Mouse (Mus musculus): Measurements from ENCODE around the gene Calhm3. TPM values are rescaled to one million over a fixed set of nuclear protein-coding genes. Genes with fewer than 3 reads are reported as not detected.

The Calhm3 gene
- polyA plus RNA-seq, 1 experiment from 2014 or later: not detected

DNA sequence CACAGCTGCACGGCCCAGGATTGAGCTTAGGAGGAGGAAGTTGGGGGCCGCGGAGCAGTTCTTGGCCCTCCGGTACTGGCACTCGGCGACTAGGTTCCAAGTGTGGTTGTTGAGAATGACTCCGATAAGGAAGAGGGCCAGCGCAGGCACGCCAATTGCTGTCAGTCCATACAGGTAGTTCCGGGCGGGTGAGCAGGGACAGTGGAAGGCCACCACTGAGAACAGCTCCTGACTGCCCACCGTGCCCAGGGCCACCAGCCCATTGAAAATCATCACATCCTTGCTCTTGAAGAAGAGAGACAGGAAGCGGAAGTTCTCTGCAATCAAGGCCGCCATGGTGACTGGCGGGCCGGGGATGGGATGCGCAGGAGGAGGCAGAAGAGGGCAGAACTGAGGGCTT lies 22.0 kb downstream of the Calhm3 start:
- H3K27me3 ChIP-seq (ENCODE audit: insufficient read depth, low read length): 0 out of 2 replicates have a peak, but pooled peaks cover 8% of the 10 kb centered on the region
- no peak overlapping the region for H3K9ac ChIP-seq (replicated peaks)
- H3K9me3 ChIP-seq (ENCODE audit: low read length): no peaks in the 10 kb centered on the region
- TF ChIP-seq CTCF (IDR thresholded peaks at IDR 0.05; ENCODE audit: low read depth): no peak
- no peak for TF ChIP-seq EP300 (IDR thresholded peaks at IDR 0.05; ENCODE audit: low read depth)
- no peak overlapping the region for H3K27ac ChIP-seq (ENCODE audit: low read depth)
- H3K4me1 ChIP-seq (ENCODE audit: insufficient read depth): peaks cover 8% of the 10 kb centered on the region; the same call in 1 of the 2 replicates
- no peak overlapping the region for H3K4me3 ChIP-seq (ENCODE audit: low read depth, low read length)
- DNase-seq: no peak
- H3K36me3 ChIP-seq (replicated peaks; ENCODE audit: insufficient read depth, low read length): peaks cover 13% of the 10 kb centered on the region
- ATAC-seq: no peak
- 82% methylated on average over 17 of the region's 17 CpGs for WGBS (ENCODE audit: insufficient replicate concordance)
- H3K4me2 ChIP-seq (ENCODE audit: low read depth, low read length): no peak overlapping the region

DNA sequence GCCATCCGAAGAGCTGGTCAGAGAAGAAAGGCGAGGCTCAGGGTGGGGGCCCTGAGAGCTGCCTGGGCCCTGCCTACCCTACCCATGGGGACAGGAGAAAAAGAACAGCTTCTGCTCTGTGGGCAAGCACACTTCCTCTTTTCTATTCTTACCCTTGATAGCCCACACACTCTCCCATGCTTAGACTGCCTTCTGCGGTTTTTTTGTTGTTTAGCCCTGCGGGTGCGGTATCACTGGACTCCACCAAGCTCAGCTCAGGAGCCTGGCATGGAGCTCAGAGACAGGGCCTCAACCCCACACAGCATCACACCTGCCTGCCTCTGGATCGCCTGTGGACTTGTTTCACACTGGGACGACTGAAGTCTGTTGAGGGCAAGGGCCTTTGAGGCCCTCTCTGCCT lies 24.4 kb downstream of the Calhm3 start:
- peaks cover 36% of the 10 kb centered on the region for H3K36me3 ChIP-seq (replicated peaks; ENCODE audit: insufficient read depth, low read length)
- 42% methylated on average over 7 of the region's 7 CpGs for WGBS (ENCODE audit: insufficient replicate concordance)
- H3K4me3 ChIP-seq (ENCODE audit: low read depth, low read length): no peak overlapping the region
- H3K9me3 ChIP-seq (ENCODE audit: low read length): no peaks in the 10 kb centered on the region
- TF ChIP-seq CTCF (IDR thresholded peaks at IDR 0.05; ENCODE audit: low read depth): no peak
- TF ChIP-seq EP300 (IDR thresholded peaks at IDR 0.05; ENCODE audit: low read depth): no peak
- peaks cover 8% of the 10 kb centered on the region; the same call in 1 of the 2 replicates for H3K4me1 ChIP-seq (ENCODE audit: insufficient read depth)
- peak; percentile 44 for DNase-seq
- H3K4me2 ChIP-seq (ENCODE audit: low read depth, low read length): no peak overlapping the region
- peak; percentile 54 for ATAC-seq
- H3K9ac ChIP-seq (replicated peaks): no peak overlapping the region
- peak overlapping the region; percentile 41 for H3K27ac ChIP-seq (ENCODE audit: low read depth)
- no peaks in the 10 kb centered on the region for H3K27me3 ChIP-seq (ENCODE audit: insufficient read depth, low read length)

DNA sequence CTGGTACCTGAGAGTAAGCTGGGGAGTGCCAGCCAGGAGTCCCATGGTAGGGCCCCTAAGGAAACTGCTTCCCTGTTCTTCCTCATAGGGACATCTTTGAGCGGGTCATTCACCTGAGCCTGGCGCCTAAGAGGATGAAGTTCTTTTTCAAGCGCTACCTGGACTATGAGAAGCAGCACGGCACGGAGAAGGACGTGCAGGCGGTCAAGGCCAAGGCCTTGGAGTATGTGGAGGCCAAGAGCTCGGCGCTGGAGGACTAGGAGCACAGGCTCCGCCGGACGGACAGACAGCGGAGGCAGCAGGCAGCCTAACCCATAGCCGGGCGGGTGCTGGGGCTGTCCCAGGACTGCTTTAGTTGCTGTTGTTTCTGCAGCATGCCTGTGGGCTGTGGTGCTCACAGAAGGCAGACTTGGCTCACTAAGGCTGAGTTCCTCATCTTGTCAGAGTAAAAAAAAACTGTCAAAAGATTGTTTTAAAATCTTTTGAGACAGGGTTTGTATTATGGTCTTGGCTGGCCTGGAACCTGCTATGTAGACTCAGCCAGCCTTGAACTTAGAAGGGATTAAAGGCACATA lies 26.9 kb downstream of the Calhm3 start:
- DNase-seq (no peak), ATAC-seq (no peak)
- Histone ChIP-seq H3K4me1 (ENCODE audit: insufficient read depth) (no peaks in the 10 kb centered on the region), H3K9ac (replicated peaks) (no peak overlapping the region), H3K27me3 (ENCODE audit: insufficient read depth, low read length) (no peaks in the 10 kb centered on the region), H3K4me2 (ENCODE audit: low read depth, low read length) (no peak overlapping the region), H3K27ac (ENCODE audit: low read depth) (no peak overlapping the region), H3K36me3 (replicated peaks; ENCODE audit: insufficient read depth, low read length) (peaks cover 55% of the 10 kb centered on the region), H3K9me3 (ENCODE audit: low read length) (no peaks in the 10 kb centered on the region), H3K4me3 (ENCODE audit: low read depth, low read length) (no peak overlapping the region)
- TF ChIP-seq EP300 (IDR thresholded peaks at IDR 0.05; ENCODE audit: low read depth) (no peak), CTCF (IDR thresholded peaks at IDR 0.05; ENCODE audit: low read depth) (no peak)
- 90% methylated on average over 15 of the region's 15 CpGs for WGBS (ENCODE audit: insufficient replicate concordance)

DNA sequence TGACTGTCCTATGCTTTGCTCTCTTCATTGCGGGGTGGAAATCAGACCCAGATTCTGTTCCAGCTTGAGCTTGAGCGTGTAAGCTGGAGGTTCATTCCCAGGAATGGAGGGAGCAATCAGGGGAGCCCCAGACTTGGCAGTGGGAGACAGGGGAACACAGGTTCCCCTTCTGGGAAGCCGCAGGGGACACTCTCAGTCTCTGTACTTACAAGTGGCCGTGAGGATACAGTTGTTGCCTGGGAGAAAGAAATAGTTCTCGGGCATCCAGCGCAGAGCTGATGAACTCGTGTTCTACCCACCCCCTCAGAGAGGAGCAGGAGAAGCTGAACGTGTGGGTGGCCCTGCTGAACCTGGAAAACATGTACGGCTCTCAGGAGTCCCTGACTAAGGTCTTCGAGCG lies 28.7 kb downstream of the Calhm3 start:
- Histone ChIP-seq H3K36me3 (replicated peaks; ENCODE audit: insufficient read depth, low read length) (peaks cover 68% of the 10 kb centered on the region), H3K9me3 (ENCODE audit: low read length) (no peaks in the 10 kb centered on the region), H3K4me3 (ENCODE audit: low read depth, low read length) (no peak overlapping the region), H3K27me3 (ENCODE audit: insufficient read depth, low read length) (no peaks in the 10 kb centered on the region), H3K4me1 (ENCODE audit: insufficient read depth) (no peaks in the 10 kb centered on the region), H3K9ac (replicated peaks) (no peak overlapping the region), H3K27ac (ENCODE audit: low read depth) (no peak overlapping the region), H3K4me2 (ENCODE audit: low read depth, low read length) (no peak overlapping the region)
- ATAC-seq (no peak), DNase-seq (no peak)
- no peak for TF ChIP-seq CTCF (IDR thresholded peaks at IDR 0.05; ENCODE audit: low read depth)
- no peak for TF ChIP-seq EP300 (IDR thresholded peaks at IDR 0.05; ENCODE audit: low read depth)
- 81% methylated on average over 11 of the region's 11 CpGs for whole genome bisulfite sequencing (ENCODE audit: insufficient replicate concordance)

DNA sequence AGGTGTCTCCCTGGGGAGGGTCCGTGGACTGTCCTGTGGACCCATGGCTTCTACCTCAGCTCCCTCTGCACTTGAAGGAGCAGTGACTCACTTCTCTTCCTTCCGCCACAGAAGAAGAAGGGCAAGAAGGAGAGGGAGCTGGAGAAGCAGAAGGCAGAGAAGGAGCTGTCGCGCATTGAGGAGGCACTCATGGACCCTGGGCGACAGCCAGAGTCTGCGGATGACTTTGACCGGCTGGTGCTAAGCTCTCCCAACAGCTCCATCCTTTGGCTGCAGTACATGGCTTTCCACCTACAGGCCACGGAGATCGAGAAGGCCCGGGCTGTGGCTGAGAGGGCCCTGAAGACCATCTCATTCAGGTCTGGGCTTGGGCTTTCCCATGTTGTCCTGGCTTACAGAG lies 29.4 kb downstream of the Calhm3 start:
- Histone ChIP-seq H3K9ac (replicated peaks) (no peak overlapping the region), H3K36me3 (replicated peaks; ENCODE audit: insufficient read depth, low read length) (peaks cover 68% of the 10 kb centered on the region)

DNA sequence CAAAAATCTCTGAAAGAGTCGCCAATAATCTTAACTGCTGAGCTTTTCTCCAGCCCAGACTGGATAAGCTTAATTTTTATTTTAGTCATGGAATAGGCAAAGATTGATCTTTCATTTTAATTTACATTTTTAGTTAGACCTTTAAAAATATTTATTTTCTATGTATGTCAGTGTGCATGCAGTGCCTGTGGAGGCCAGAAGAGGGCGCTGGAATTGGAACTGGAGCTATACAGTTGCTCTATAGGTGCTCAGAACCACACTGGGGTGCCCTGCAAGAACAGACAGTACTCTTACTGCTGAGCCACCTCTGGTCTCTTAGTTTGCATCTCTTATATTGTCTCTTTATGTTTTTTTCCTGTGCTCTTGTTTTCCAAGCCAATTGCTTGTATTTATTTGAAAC lies 34.8 kb downstream of the Calhm3 start:
- TF ChIP-seq CTCF (IDR thresholded peaks at IDR 0.05; ENCODE audit: low read depth) (peak; percentile 78), EP300 (IDR thresholded peaks at IDR 0.05; ENCODE audit: low read depth) (no peak)

More for the DNA sequence above, 29.4 kb downstream of the Calhm3 start:
- 89% methylated on average over 10 of the region's 10 CpGs for WGBS (ENCODE audit: insufficient replicate concordance)
- no peak overlapping the region for H3K27ac ChIP-seq (ENCODE audit: low read depth)
- ATAC-seq (no peak), DNase-seq (no peak)
- no peaks in the 10 kb centered on the region for H3K27me3 ChIP-seq (ENCODE audit: insufficient read depth, low read length)
- no peaks in the 10 kb centered on the region for H3K4me1 ChIP-seq (ENCODE audit: insufficient read depth)
- no peak overlapping the region for H3K4me2 ChIP-seq (ENCODE audit: low read depth, low read length)
- no peaks in the 10 kb centered on the region for H3K9me3 ChIP-seq (ENCODE audit: low read length)
- no peak for TF ChIP-seq CTCF (IDR thresholded peaks at IDR 0.05; ENCODE audit: low read depth)
- TF ChIP-seq EP300 (IDR thresholded peaks at IDR 0.05; ENCODE audit: low read depth): no peak
- no peak overlapping the region for H3K4me3 ChIP-seq (ENCODE audit: low read depth, low read length)

More for the DNA sequence above, 34.8 kb downstream of the Calhm3 start:
- no peaks in the 10 kb centered on the region for H3K4me1 ChIP-seq (ENCODE audit: insufficient read depth)
- H3K9ac ChIP-seq (replicated peaks): no peak overlapping the region
- no peak overlapping the region for H3K4me3 ChIP-seq (ENCODE audit: low read depth, low read length)
- H3K27me3 ChIP-seq (ENCODE audit: insufficient read depth, low read length): no peaks in the 10 kb centered on the region
- no peaks in the 10 kb centered on the region for H3K9me3 ChIP-seq (ENCODE audit: low read length)
- no peak overlapping the region for H3K4me2 ChIP-seq (ENCODE audit: low read depth, low read length)
- WGBS (ENCODE audit: insufficient replicate concordance): 25% methylated on average over 2 of the region's 2 CpGs
- no peak for ATAC-seq
- no peak overlapping the region for H3K27ac ChIP-seq (ENCODE audit: low read depth)
- DNase-seq: peak; percentile 63
- H3K36me3 ChIP-seq (replicated peaks; ENCODE audit: insufficient read depth, low read length): peaks cover 64% of the 10 kb centered on the region

All from liver, postnatal 0 days (tissue).